ENCODE assay signal across 32 mouse cellular contexts in the genomic region with DNA sequence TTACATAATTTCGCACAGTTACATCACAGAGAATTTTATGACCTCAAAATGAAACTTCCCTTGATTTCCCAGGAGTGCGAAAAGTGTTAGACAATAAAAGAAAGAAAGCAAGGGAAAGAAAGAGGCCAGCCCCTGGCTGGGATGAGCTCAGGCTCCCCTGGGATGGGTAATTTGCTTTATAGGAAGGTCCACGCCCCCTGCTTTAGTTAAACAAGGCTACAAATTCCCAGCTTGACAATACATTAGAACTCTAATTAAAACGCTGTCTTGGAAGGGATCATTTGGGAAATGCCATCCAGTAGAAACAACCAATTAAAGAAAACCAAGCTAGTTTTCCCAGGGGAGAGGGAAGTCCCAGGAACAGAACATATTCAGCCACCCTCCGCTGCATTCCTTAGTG. TPM values are rescaled to one million over a fixed set of nuclear protein-coding genes. Genes with fewer than 3 reads are reported as not detected.
DNase-seq lines count a peak whose midpoint lies in the region; ATAC-seq and TF ChIP-seq lines count a peak whose summit lies in the region.
"Had no signal": no experiment of that assay in that cellular context is flagged by ENCODE, and none has a peak within 500 bp of the region (broad histone marks: within the 10 kb centered on the region; RNA-seq: fewer than 3 reads in every experiment).

No protein-coding gene starts in this region.

- H3K9me3 ChIP-seq in forebrain, embryonic 11.5 days (ENCODE audit: control insufficient read depth, low read length): no peaks in the 10 kb centered on the region
- H3K9me3 ChIP-seq in forebrain, embryonic 15.5 days: no peaks in the 10 kb centered on the region
- H3K9me3 ChIP-seq in CH12.LX (replicated peaks; ENCODE audit: low read length): peaks cover 10% of the 10 kb centered on the region
- H3K9me3 ChIP-seq in intestine, embryonic 14.5 days (ENCODE audit: control insufficient read depth, low read length): no peaks in the 10 kb centered on the region
- H3K9me3 ChIP-seq in neural tube, embryonic 13.5 days: no peaks in the 10 kb centered on the region
- H3K9me3 ChIP-seq: forebrain, embryonic 10.5 days; G1E; heart, embryonic 15.5 days; hindbrain, embryonic 15.5 days; limb, embryonic 13.5 days; liver, embryonic 13.5 days; midbrain, embryonic 13.5 days had no signal

- peaks cover 99% of the 10 kb centered on the region for H3K27me3 ChIP-seq in forebrain, embryonic 11.5 days (ENCODE audit: control insufficient read depth, insufficient read depth, low read length)
- H3K27me3 ChIP-seq in forebrain, embryonic 15.5 days: peaks cover 91% of the 10 kb centered on the region
- H3K27me3 ChIP-seq in CH12.LX (replicated peaks): no peaks in the 10 kb centered on the region
- peaks cover 100% of the 10 kb centered on the region for H3K27me3 ChIP-seq in intestine, embryonic 14.5 days (replicated peaks; ENCODE audit: control insufficient read depth, insufficient read depth, low read length)
- H3K27me3 ChIP-seq in neural tube, embryonic 13.5 days: peaks cover 100% of the 10 kb centered on the region

- no peaks in the 10 kb centered on the region for H3K36me3 ChIP-seq in forebrain, embryonic 11.5 days (ENCODE audit: control insufficient read depth, insufficient read depth, low read length)
- no peaks in the 10 kb centered on the region for H3K36me3 ChIP-seq in forebrain, embryonic 15.5 days
- no peaks in the 10 kb centered on the region for H3K36me3 ChIP-seq in CH12.LX (replicated peaks in 1 of 2; ENCODE audit: control insufficient read depth in 1 of 2, insufficient read depth in 1 of 2, low read length in 1 of 2)
- no peaks in the 10 kb centered on the region for H3K36me3 ChIP-seq in intestine, embryonic 14.5 days (ENCODE audit: control insufficient read depth, insufficient read depth, low read length)
- H3K36me3 ChIP-seq in neural tube, embryonic 13.5 days: no peaks in the 10 kb centered on the region
- H3K36me3 ChIP-seq: forebrain, embryonic 10.5 days; G1E; heart, embryonic 15.5 days; hindbrain, embryonic 15.5 days; limb, embryonic 13.5 days; liver, embryonic 13.5 days; midbrain, embryonic 13.5 days had no signal

- peaks cover 13% of the 10 kb centered on the region for H3K4me1 ChIP-seq in forebrain, embryonic 11.5 days (replicated peaks; ENCODE audit: control insufficient read depth, insufficient read depth, low read length)
- H3K4me1 ChIP-seq in forebrain, embryonic 15.5 days: peaks cover 14% of the 10 kb centered on the region
- H3K4me1 ChIP-seq in CH12.LX (ENCODE audit: control insufficient read depth in 1 of 2, insufficient read depth in 2 of 2): peaks cover 2 to 14% of the 10 kb centered on the region in 2 experiments; a peak in 2 of 4 replicates
- H3K4me1 ChIP-seq in intestine, embryonic 14.5 days (replicated peaks; ENCODE audit: control insufficient read depth, insufficient read depth, low read length): 0 out of 2 replicates have a peak, but pooled peaks cover 5% of the 10 kb centered on the region
- peaks cover 16% of the 10 kb centered on the region for H3K4me1 ChIP-seq in neural tube, embryonic 13.5 days (replicated peaks)

- H3K27ac ChIP-seq in forebrain, embryonic 11.5 days (ENCODE audit: low read depth, low read length): no peak overlapping the region
- no peak overlapping the region for H3K27ac ChIP-seq in forebrain, embryonic 15.5 days (replicated peaks)
- no peak overlapping the region for H3K27ac ChIP-seq in CH12.LX (ENCODE audit: insufficient read depth, low read depth)
- no peak overlapping the region for H3K27ac ChIP-seq in intestine, embryonic 14.5 days (ENCODE audit: low read depth)
- H3K27ac ChIP-seq in neural tube, embryonic 13.5 days (replicated peaks): no peak overlapping the region
- H3K27ac ChIP-seq: forebrain, embryonic 10.5 days; gastrocnemius, adult 2 months; heart, embryonic 15.5 days; hindbrain, embryonic 15.5 days; limb, embryonic 13.5 days; liver, embryonic 13.5 days; midbrain, embryonic 13.5 days had no signal

- TF ChIP-seq POLR2A in CH12.LX (IDR thresholded peaks at IDR 0.05; ENCODE audit: low read depth, low read length): no peak

- no peak overlapping the region for H3K9ac ChIP-seq in forebrain, embryonic 11.5 days (ENCODE audit: low read length)
- H3K9ac ChIP-seq in forebrain, embryonic 15.5 days (replicated peaks): no peak overlapping the region
- H3K9ac ChIP-seq in CH12.LX (ENCODE audit: insufficient read depth, low read depth): no peak overlapping the region
- H3K9ac ChIP-seq in intestine, embryonic 14.5 days (ENCODE audit: low read length): no peak overlapping the region
- H3K9ac ChIP-seq in neural tube, embryonic 13.5 days: no peak overlapping the region
- H3K9ac ChIP-seq: heart, embryonic 15.5 days; hindbrain, embryonic 15.5 days; limb, embryonic 13.5 days; liver, embryonic 13.5 days; midbrain, embryonic 13.5 days had no signal

- peak; percentile 38 for DNase-seq in forebrain, embryonic 11.5 days (ENCODE audit: low spot score)
- DNase-seq in CH12.LX (ENCODE audit: extremely low read depth): no peak
- DNase-seq in intestine, embryonic 14.5 days (ENCODE audit: low spot score): no peak
- DNase-seq in frontal cortex, adult 2 months (ENCODE audit: extremely low spot score in 1 of 2, low spot score in 1 of 2): no peak
- DNase-seq in adrenal gland, adult 18-20 months (ENCODE audit: low spot score in 2 of 2): no peak
- DNase-seq: adrenal gland, adult 8-10 months; cerebellum, adult 18-20 months; cerebellum, postnatal 25 days; gastrocnemius, adult 2 months; heart, postnatal 4 days; kidney, adult 18-20 months; kidney, postnatal 4 days; layer of hippocampus, adult 9-11 months; liver, embryonic 13.5 days; lung, adult 2 months; lung, postnatal 14 days; thymus, adult 2 months; thymus, postnatal 4 days had no signal

- no peak overlapping the region for H3K4me3 ChIP-seq in forebrain, embryonic 11.5 days (ENCODE audit: low read depth, low read length)
- no peak overlapping the region for H3K4me3 ChIP-seq in forebrain, embryonic 15.5 days
- no peak overlapping the region for H3K4me3 ChIP-seq in CH12.LX (replicated peaks in 1 of 3; ENCODE audit: low read depth in 2 of 3, low read length in 2 of 3, poor library complexity in 1 of 3)
- 0 out of 2 replicates have a peak overlapping the region, but pooled peaks have one; percentile 3 for H3K4me3 ChIP-seq in intestine, embryonic 14.5 days (ENCODE audit: low read depth, low read length)
- peak overlapping the region; percentile 34; the same call in 1 of the 2 replicates for H3K4me3 ChIP-seq in neural tube, embryonic 13.5 days
- H3K4me3 ChIP-seq: forebrain, embryonic 10.5 days; gastrocnemius, adult 2 months; heart, embryonic 15.5 days; hindbrain, embryonic 15.5 days; limb, embryonic 13.5 days; liver, embryonic 13.5 days; midbrain, embryonic 13.5 days had no signal

- no peak for TF ChIP-seq RAD21 in CH12.LX (IDR thresholded peaks at IDR 0.05; ENCODE audit: low read depth, low read length)

- H3K4me2 ChIP-seq in forebrain, embryonic 11.5 days (ENCODE audit: low read depth, low read length, severe bottlenecking): no peak overlapping the region
- no peak overlapping the region for H3K4me2 ChIP-seq in forebrain, embryonic 15.5 days (replicated peaks)
- H3K4me2 ChIP-seq in CH12.LX (ENCODE audit: insufficient read depth, low read depth, poor library complexity, severe bottlenecking): peak overlapping the region; percentile 5
- peak overlapping the region; percentile 28; the same call in 1 of the 2 replicates for H3K4me2 ChIP-seq in intestine, embryonic 14.5 days (ENCODE audit: low read length)
- no peak overlapping the region for H3K4me2 ChIP-seq in neural tube, embryonic 13.5 days
- H3K4me2 ChIP-seq: heart, embryonic 15.5 days; hindbrain, embryonic 15.5 days; limb, embryonic 13.5 days; liver, embryonic 13.5 days; midbrain, embryonic 13.5 days had no signal

- dilution Hi-C loops in CH12.LX (cut with MboI; ENCODE audit: extremely low pct_ligation_motif_present, extremely low pct_unique_long_range_greater_than_20kb, low sequenced_read_pairs): no loop called here

- no peaks in the 10 kb centered on the region for H3K79me2 ChIP-seq in CH12.LX (replicated peaks; ENCODE audit: control insufficient read depth, extremely low read depth, insufficient read depth, poor library complexity, severe bottlenecking)

- ATAC-seq in forebrain, embryonic 11.5 days (replicated peaks; ENCODE audit: low FRiP score): no peak
- ATAC-seq in forebrain, embryonic 15.5 days (replicated peaks): no peak
- ATAC-seq in intestine, embryonic 14.5 days (replicated peaks; ENCODE audit: low FRiP score, low TSS enrichment, low read depth): no peak
- ATAC-seq in neural tube, embryonic 13.5 days (ENCODE audit: low read depth): no peak
- ATAC-seq: midbrain, embryonic 13.5 days had no signal

- in situ Hi-C loops in CH12.LX (cut with MboI; ENCODE audit: low pct_ligation_motif_present, low pct_unique_long_range_greater_than_20kb, low sequenced_read_pairs): no loop called here

- WGBS in forebrain, embryonic 11.5 days: under 1% methylated on average over 5 of the region's 5 CpGs
- WGBS in forebrain, embryonic 15.5 days: 0% methylated on average over 5 of the region's 5 CpGs
- whole genome bisulfite sequencing in intestine, embryonic 14.5 days: 9% methylated on average over 5 of the region's 5 CpGs
- 2% methylated on average over 5 of the region's 5 CpGs for WGBS in neural tube, embryonic 13.5 days

- TF ChIP-seq EP300 in CH12.LX (IDR thresholded peaks at IDR 0.05; ENCODE audit: low read length): no peak

- no peak for TF ChIP-seq CTCF in CH12.LX (conservative IDR thresholded peaks at IDR 0.05 in 1 of 2, IDR thresholded peaks at IDR 0.05 in 1 of 2; ENCODE audit: low read depth in 2 of 2, low read length in 2 of 2)

RNA-seq across cellular contexts. Expression of gene Mnx1, which starts 2.7 kb away (rescaled TPM):
- not detected in 2 replicates for polyA plus RNA-seq in forebrain, embryonic 11.5 days (2014; fragmentation: Nextera tagmentation; extraction: Ambion mirVana)
- not detected in 2 replicates for polyA plus RNA-seq in forebrain, embryonic 15.5 days (2015; fragmentation: Nextera tagmentation; extraction: Ambion mirVana)
- total RNA-seq in CH12.LX (2012; rRNA removed) (0.21 TPM in 1 of 2 replicates, not detected in the other), CH12.LX (2014; rRNA removed) (not detected in 2 replicates)
- polyA plus RNA-seq in CH12.LX (2012; ENCODE audit: insufficient read length, low read depth): 0.11 TPM in 1 of 2 replicates, not detected in the other
- polyA plus RNA-seq in intestine, embryonic 14.5 days (2014; fragmentation: Nextera tagmentation; extraction: Ambion mirVana): 1.8 and 2.7 TPM in 2 replicates
- polyA plus RNA-seq in neural tube, embryonic 13.5 days (2015; fragmentation: Nextera tagmentation; extraction: Ambion mirVana): 3.0 and 3.6 TPM in 2 replicates
- not detected in 2 replicates for polyA plus RNA-seq in frontal cortex, adult 2 months (2012; rRNA removed)
- total RNA-seq in adrenal gland, adult 18-20 months (2021): not detected
- total RNA-seq: adrenal gland, adult 8-10 months; G1E; gastrocnemius, adult 2 months; gastrocnemius, postnatal 4 days; heart, postnatal 4 days; left cerebral cortex, adult 18-20 months; left cerebral cortex, postnatal 25 days; megakaryocyte progenitor cell, adult 5-6 weeks had no signal
- polyA plus RNA-seq: forebrain, embryonic 10.5 days; G1E; heart, embryonic 15.5 days; kidney, embryonic 16.5 days; liver, embryonic 13.5 days; lung, adult 2 months; midbrain, embryonic 13.5 days; spleen, adult 2 months had no signal

RNA-seq across cellular contexts. Expression of gene Nom1, which starts 41.1 kb away (rescaled TPM):
- 25.1 and 34.9 TPM in 2 replicates for polyA plus RNA-seq in forebrain, embryonic 11.5 days (2014; fragmentation: Nextera tagmentation; extraction: Ambion mirVana)
- 20.5 and 20.6 TPM in 2 replicates for polyA plus RNA-seq in forebrain, embryonic 15.5 days (2015; fragmentation: Nextera tagmentation; extraction: Ambion mirVana)
- total RNA-seq in CH12.LX (2012; rRNA removed) (23.7 and 38.4 TPM in 2 replicates), CH12.LX (2014; rRNA removed) (30.6 and 36.3 TPM in 2 replicates)
- polyA plus RNA-seq in CH12.LX (2012; ENCODE audit: insufficient read length, low read depth): 28.6 and 33.1 TPM in 2 replicates
- 26.2 and 34.0 TPM in 2 replicates for polyA plus RNA-seq in intestine, embryonic 14.5 days (2014; fragmentation: Nextera tagmentation; extraction: Ambion mirVana)
- polyA plus RNA-seq in neural tube, embryonic 13.5 days (2015; fragmentation: Nextera tagmentation; extraction: Ambion mirVana): 16.8 and 22.2 TPM in 2 replicates
- 19.4 and 20.6 TPM in 2 replicates for polyA plus RNA-seq in frontal cortex, adult 2 months (2012; rRNA removed)
- total RNA-seq in adrenal gland, adult 18-20 months (2021): 10 to 100 TPM; 26.5 to 32.8 TPM

Comparison
In these comparisons a context has a peak if more than half of its experiments do, and no peak if none do; other contexts are left out.
1. H3K4me2 ChIP-seq: peak in CH12.LX (single experiment) and intestine, embryonic 14.5 days (single experiment); none in forebrain, embryonic 11.5 days (single experiment), forebrain, embryonic 15.5 days (single experiment) and neural tube, embryonic 13.5 days (single experiment).
2. H3K4me3 ChIP-seq: peak in intestine, embryonic 14.5 days (single experiment) and neural tube, embryonic 13.5 days (single experiment); none in forebrain, embryonic 11.5 days (single experiment), forebrain, embryonic 15.5 days (single experiment) and CH12.LX (0 of 3).